Mouse (Mus musculus) heart, embryonic 13.5 days (tissue): ENCODE results near the gene Slc34a2. TPM values are rescaled to one million over a fixed set of nuclear protein-coding genes. Genes with fewer than 3 reads are reported as not detected.
A peak's percentile ranks its signal among the peaks of the same experiment; 100 is the strongest.

Experiments
- ATAC-seq: fragments of 200-750 bp; cut with Nextera tagmentation; 2 replicates; pipeline ENCODE4 v1.8.0; 2017; ENCODE audit warnings: moderate TSS enrichment; ENCODE audit not compliant: insufficient number of reproducible peaks, low FRiP score, low TSS enrichment; ENCODE audit errors: extremely low read depth
- H3K27ac ChIP-seq: fragments of 300-500 bp; sonication (generic); replicated peaks from 2 replicates; pipeline ENCODE4 v1.5.1; 2015; ENCODE audit warnings: moderate library complexity, mild to moderate bottlenecking, inconsistent platforms
- H3K27me3 ChIP-seq: fragments of 300-500 bp; sonication (generic); replicated peaks from 2 replicates; pipeline ENCODE4 v1.6.1; 2015; ENCODE audit warnings: mild to moderate bottlenecking, inconsistent platforms
- H3K36me3 ChIP-seq: fragments of 300-500 bp; sonication (generic); 2 replicates; pipeline ENCODE4 v1.6.1; 2015; ENCODE audit warnings: mild to moderate bottlenecking, inconsistent platforms
- H3K4me1 ChIP-seq: fragments of 300-500 bp; sonication (generic); 2 replicates; pipeline ENCODE4 v1.6.1; 2015; ENCODE audit warnings: inconsistent platforms
- H3K4me2 ChIP-seq: fragments of 300-500 bp; sonication (generic); 2 replicates; pipeline ENCODE4 v1.6.1; 2015; ENCODE audit warnings: inconsistent platforms, mild to moderate bottlenecking, moderate library complexity
- H3K4me3 ChIP-seq: fragments of 300-500 bp; sonication (generic); 2 replicates; pipeline ENCODE4 v1.5.1; 2015; ENCODE audit warnings: moderate library complexity, mild to moderate bottlenecking, inconsistent platforms
- H3K9ac ChIP-seq: fragments of 300-500 bp; sonication (generic); 2 replicates; pipeline ENCODE4 v1.6.1; 2015; ENCODE audit warnings: inconsistent platforms, mild to moderate bottlenecking, moderate library complexity
- H3K9me3 ChIP-seq: fragments of 300-500 bp; sonication (generic); 2 replicates; pipeline ENCODE4 v1.6.1; 2016; ENCODE audit warnings: inconsistent platforms
- WGBS: fragments of 180-500 bp; shearing (Covaris S2); methylation state at CpG from one replicate; pipeline ENCODE4 v1.1.7; 2015; ENCODE audit warnings: mixed read lengths; 5-methylcytosine and 5-hydroxymethylcytosine counted together
- polyA plus RNA-seq: library from polyadenylated mRNA; unstranded; fragments of >200 nt; fragmentation: Nextera tagmentation; extraction: Ambion mirVana; gene quantifications from 2 replicates; pipeline ENCODE4 v1.2.1, GENCODE M21; 2015

Slc34a2 gene
- polyA plus RNA-seq, 1 experiment from 2014 or later = not detected

GRCm38 (mm10) chr5:53031346-53031745 is 6.5 kb upstream of the Slc34a2 start:
- H3K27me3 ChIP-seq = no peaks in the 10 kb centered on the region

GRCm38 (mm10) chr5:53042034-53042748 is 4.3 kb downstream of the Slc34a2 start:
- no peak for ATAC-seq
- Histone ChIP-seq H3K9ac (no peak overlapping the region), H3K9me3 (no peaks in the 10 kb centered on the region), H3K4me1 (peaks cover 8% of the 10 kb centered on the region; the same call in 1 of the 2 replicates), H3K27me3 (no peaks in the 10 kb centered on the region), H3K4me3 (no peak overlapping the region), H3K27ac (no peak overlapping the region), H3K36me3 (no peaks in the 10 kb centered on the region), H3K4me2 (no peak overlapping the region)
- 29% methylated on average over 5 of the region's 5 CpGs for WGBS

More at GRCm38 (mm10) chr5:53031346-53031745, 6.5 kb upstream of the Slc34a2 start:
- Histone ChIP-seq H3K4me2 (no peak overlapping the region), H3K4me3 (no peak overlapping the region), H3K36me3 (no peaks in the 10 kb centered on the region), H3K4me1 (no peaks in the 10 kb centered on the region), H3K9ac (no peak overlapping the region), H3K9me3 (no peaks in the 10 kb centered on the region), H3K27ac (no peak overlapping the region)
- WGBS = 70% methylated on average over 1 of the region's 1 CpGs
- ATAC-seq = no peak

- 83% methylated on average over 8 of the region's 8 CpGs for WGBS
- H3K9me3 ChIP-seq = no peaks in the 10 kb centered on the region
- no peak for ATAC-seq
- no peak overlapping the region for H3K9ac ChIP-seq
- no peak overlapping the region for H3K27ac ChIP-seq
- H3K4me3 ChIP-seq = no peak overlapping the region
- peaks cover 3% of the 10 kb centered on the region for H3K27me3 ChIP-seq
- H3K4me2 ChIP-seq = no peak overlapping the region
- H3K4me1 ChIP-seq = peaks cover 8% of the 10 kb centered on the region; the same call in 1 of the 2 replicates
- no peaks in the 10 kb centered on the region for H3K36me3 ChIP-seq
Measured at GRCm38 (mm10) chr5:53042771-53043371, 5.0 kb downstream of the Slc34a2 start.

- Histone ChIP-seq H3K9ac (no peak overlapping the region), H3K27ac (no peak overlapping the region), H3K27me3 (peaks cover 11% of the 10 kb centered on the region), H3K4me2 (no peak overlapping the region), H3K36me3 (no peaks in the 10 kb centered on the region), H3K4me3 (no peak overlapping the region), H3K4me1 (peaks cover 8% of the 10 kb centered on the region), H3K9me3 (no peaks in the 10 kb centered on the region)
- no peak for ATAC-seq
- WGBS = 47% methylated on average over 1 of the region's 1 CpGs
Measured at GRCm38 (mm10) chr5:53043716-53044115, 5.8 kb downstream of the Slc34a2 start.

GRCm38 (mm10) chr5:53047951-53048350 is 10.1 kb downstream of the Slc34a2 start:
- Histone ChIP-seq H3K27me3 (peaks cover 44% of the 10 kb centered on the region), H3K9ac (no peak overlapping the region), H3K27ac (no peak overlapping the region), H3K36me3 (no peaks in the 10 kb centered on the region), H3K4me3 (no peak overlapping the region), H3K4me1 (peaks cover 8% of the 10 kb centered on the region), H3K4me2 (no peak overlapping the region), H3K9me3 (no peaks in the 10 kb centered on the region)
- ATAC-seq = no peak
- 22% methylated on average over 6 of the region's 6 CpGs for WGBS

- peak overlapping the region; percentile 48 for H3K4me3 ChIP-seq
- H3K4me1 ChIP-seq = peaks cover 8% of the 10 kb centered on the region
- 42% methylated on average over 4 of the region's 4 CpGs for WGBS
- 0 out of 2 replicates have a peak overlapping the region, but pooled peaks have one; percentile 64 for H3K9ac ChIP-seq
- H3K9me3 ChIP-seq = no peaks in the 10 kb centered on the region
- H3K27me3 ChIP-seq = peaks cover 44% of the 10 kb centered on the region
- no peak for ATAC-seq
- no peaks in the 10 kb centered on the region for H3K36me3 ChIP-seq
- H3K27ac ChIP-seq = no peak overlapping the region
- H3K4me2 ChIP-seq = peak overlapping the region; percentile 76
Measured at GRCm38 (mm10) chr5:53048599-53048998, 10.7 kb downstream of the Slc34a2 start.

GRCm38 (mm10) chr5:53049046-53049445 is 11.2 kb downstream of the Slc34a2 start:
- under 1% methylated on average over 37 of the region's 39 CpGs for WGBS
- no peak for ATAC-seq

GRCm38 (mm10) chr5:53050963-53051362 is 13.1 kb downstream of the Slc34a2 start:
- WGBS = 50% methylated on average over 1 of the region's 1 CpGs
- no peak for ATAC-seq

More at GRCm38 (mm10) chr5:53049046-53049445, 11.2 kb downstream of the Slc34a2 start:
- no peaks in the 10 kb centered on the region for H3K36me3 ChIP-seq
- H3K4me3 ChIP-seq = peak overlapping the region; percentile 48
- H3K9ac ChIP-seq = peak overlapping the region; percentile 64; the same call in 1 of the 2 replicates
- peak overlapping the region; percentile 76 for H3K4me2 ChIP-seq
- H3K27ac ChIP-seq = no peak overlapping the region
- H3K9me3 ChIP-seq = no peaks in the 10 kb centered on the region
- peaks cover 44% of the 10 kb centered on the region for H3K27me3 ChIP-seq
- H3K4me1 ChIP-seq = peaks cover 8% of the 10 kb centered on the region

GRCm38 (mm10) chr5:53053246-53053645 is 15.4 kb downstream of the Slc34a2 start:
- peaks cover 8% of the 10 kb centered on the region for H3K4me1 ChIP-seq
- no peaks in the 10 kb centered on the region for H3K36me3 ChIP-seq
- no peak for ATAC-seq
- no peaks in the 10 kb centered on the region for H3K9me3 ChIP-seq
- H3K4me2 ChIP-seq = no peak overlapping the region
- no peak overlapping the region for H3K27ac ChIP-seq
- H3K4me3 ChIP-seq = no peak overlapping the region
- H3K9ac ChIP-seq = no peak overlapping the region
- H3K27me3 ChIP-seq = peaks cover 37% of the 10 kb centered on the region
- WGBS = 68% methylated on average over 2 of the region's 2 CpGs

More at GRCm38 (mm10) chr5:53050963-53051362, 13.1 kb downstream of the Slc34a2 start:
- Histone ChIP-seq H3K27ac (no peak overlapping the region), H3K4me1 (peaks cover 8% of the 10 kb centered on the region), H3K9me3 (no peaks in the 10 kb centered on the region), H3K36me3 (no peaks in the 10 kb centered on the region), H3K4me3 (no peak overlapping the region), H3K9ac (no peak overlapping the region), H3K4me2 (no peak overlapping the region), H3K27me3 (peaks cover 44% of the 10 kb centered on the region)

- H3K9ac ChIP-seq = no peak overlapping the region
- peaks cover 9% of the 10 kb centered on the region for H3K4me1 ChIP-seq
- H3K36me3 ChIP-seq = no peaks in the 10 kb centered on the region
- WGBS = 83% methylated on average over 9 of the region's 9 CpGs
- H3K27ac ChIP-seq = no peak overlapping the region
- ATAC-seq = no peak
- no peak overlapping the region for H3K4me3 ChIP-seq
- H3K4me2 ChIP-seq = no peak overlapping the region
- H3K27me3 ChIP-seq = no peaks in the 10 kb centered on the region
- H3K9me3 ChIP-seq = no peaks in the 10 kb centered on the region
Measured at GRCm38 (mm10) chr5:53061532-53062130, 23.8 kb downstream of the Slc34a2 start.

- no peak overlapping the region for H3K27ac ChIP-seq
- H3K4me2 ChIP-seq = no peak overlapping the region
- H3K36me3 ChIP-seq = no peaks in the 10 kb centered on the region
- ATAC-seq = no peak
- H3K27me3 ChIP-seq = no peaks in the 10 kb centered on the region
- no peaks in the 10 kb centered on the region for H3K4me1 ChIP-seq
- WGBS = 50% methylated on average over 6 of the region's 6 CpGs
- H3K4me3 ChIP-seq = no peak overlapping the region
- H3K9me3 ChIP-seq = no peaks in the 10 kb centered on the region
- H3K9ac ChIP-seq = no peak overlapping the region
Measured at GRCm38 (mm10) chr5:53074553-53074952, 36.7 kb downstream of the Slc34a2 start.
